Mouse (Mus musculus) frontal cortex, postnatal 36 days (tissue): Measurements from ENCODE around the gene Mapk3.
"Not testable (repeated sequence)": the region's sequence is repeated elsewhere in the genome, so short reads cannot be mapped to it uniquely, and the experiment has no call there.

Experiments
- DNase-seq, 2 experiments: peaks; one replicate each; pipeline ENCODE4 v3.0.0; 2022; ENCODE audit warnings: low spot score in 2 of 2

Mapk3 gene

DNA sequence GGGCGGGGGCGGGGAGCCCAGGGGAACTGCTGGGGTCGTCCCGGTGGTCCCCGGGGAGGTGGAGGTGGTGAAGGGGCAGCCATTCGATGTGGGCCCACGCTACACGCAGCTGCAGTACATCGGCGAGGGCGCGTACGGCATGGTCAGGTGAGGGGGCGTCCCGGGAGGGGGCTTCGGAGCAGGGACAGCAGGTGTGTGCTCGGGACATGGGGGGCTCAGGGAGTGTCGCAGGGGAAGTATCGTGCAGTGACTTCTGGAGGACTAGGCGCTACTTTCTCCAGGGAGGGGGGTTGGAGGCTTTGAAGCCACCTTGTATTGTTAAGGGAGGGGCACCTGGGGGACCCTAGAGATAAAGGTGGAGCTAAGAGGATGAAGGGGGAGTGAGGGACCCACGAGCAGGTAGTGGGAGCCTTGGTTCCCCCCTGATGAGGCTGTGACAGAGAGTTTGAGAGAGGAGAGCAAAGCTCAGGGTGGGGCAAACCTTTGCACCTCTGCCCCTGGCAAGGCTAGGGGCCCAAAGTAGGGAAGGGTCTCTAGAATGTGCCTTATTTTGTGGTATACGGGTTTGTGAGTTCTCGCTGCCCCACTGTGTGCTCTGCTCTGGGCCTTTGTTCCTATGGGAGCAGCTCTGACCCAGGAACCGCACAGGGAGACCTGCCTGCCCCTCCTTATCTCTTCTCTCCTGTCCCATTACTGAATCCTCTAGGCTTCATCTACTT lies 430 bp downstream of the Mapk3 start:
- DNase-seq = no peak

DNA sequence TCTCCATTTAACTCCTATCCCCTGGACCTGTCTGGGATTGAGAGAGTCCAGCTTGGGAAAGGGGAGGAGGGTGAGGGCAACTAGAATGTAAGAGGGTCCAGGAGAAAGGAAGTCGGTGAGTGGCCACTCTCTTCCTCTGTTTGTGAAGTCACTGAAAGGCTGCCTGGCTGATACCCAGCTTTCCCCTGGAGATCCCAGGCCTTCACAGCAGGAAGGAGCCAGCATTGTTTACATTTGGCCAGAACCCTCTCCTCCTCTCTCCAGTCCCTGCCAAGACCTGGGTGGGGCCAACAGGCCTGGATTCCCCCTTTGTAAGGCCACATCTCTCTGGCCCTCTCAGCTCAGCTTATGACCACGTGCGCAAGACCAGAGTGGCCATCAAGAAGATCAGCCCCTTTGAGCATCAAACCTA lies 996 bp downstream of the Mapk3 start:
- no peak for DNase-seq

DNA sequence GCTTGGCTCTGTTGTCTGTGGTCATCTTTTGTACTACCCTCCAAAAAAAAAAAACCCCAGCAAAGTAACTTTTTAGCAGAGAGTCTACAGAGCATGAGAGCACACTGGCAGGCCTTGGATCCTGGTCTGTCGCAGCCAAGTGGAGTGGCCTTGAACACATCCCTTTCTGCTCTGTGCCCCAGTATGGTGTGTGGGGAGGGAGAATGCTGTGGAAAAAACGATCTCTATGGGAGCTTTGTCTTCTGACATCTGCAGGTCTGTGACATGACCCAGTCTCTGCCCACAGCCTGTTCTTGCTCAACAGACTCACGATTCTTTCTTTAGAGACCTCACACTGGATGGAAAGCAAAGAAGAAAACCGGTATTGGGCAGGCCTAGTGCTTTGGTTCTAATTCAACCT lies 1.6 kb downstream of the Mapk3 start:
- DNase-seq = no peak

DNA sequence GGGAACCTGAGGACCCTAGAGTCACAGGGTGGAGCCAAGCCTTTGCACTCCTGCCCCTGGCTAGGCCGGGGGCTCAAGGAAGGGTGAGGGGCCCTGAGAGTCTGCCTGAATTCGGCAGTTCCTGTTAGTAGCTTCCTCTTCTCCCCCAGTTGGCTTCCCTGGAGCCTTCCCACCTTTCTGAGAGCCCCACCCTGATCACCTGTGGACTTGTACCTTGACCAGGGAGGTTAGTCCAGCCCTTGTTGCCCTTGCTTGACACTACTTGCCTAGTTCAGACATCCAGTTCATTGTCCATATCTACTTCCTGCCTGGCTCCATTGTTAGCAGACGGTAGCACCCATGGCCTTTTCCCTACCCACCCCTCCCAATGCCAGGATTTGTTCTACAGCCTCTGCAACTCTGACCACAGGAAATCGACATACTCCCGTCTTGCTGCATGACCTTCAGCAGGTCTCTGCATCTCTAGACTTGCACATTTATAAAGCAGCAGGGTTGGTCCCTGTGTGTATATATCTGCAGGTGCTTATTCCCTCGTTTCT lies 2.2 kb downstream of the Mapk3 start:
- no peak for DNase-seq

DNA sequence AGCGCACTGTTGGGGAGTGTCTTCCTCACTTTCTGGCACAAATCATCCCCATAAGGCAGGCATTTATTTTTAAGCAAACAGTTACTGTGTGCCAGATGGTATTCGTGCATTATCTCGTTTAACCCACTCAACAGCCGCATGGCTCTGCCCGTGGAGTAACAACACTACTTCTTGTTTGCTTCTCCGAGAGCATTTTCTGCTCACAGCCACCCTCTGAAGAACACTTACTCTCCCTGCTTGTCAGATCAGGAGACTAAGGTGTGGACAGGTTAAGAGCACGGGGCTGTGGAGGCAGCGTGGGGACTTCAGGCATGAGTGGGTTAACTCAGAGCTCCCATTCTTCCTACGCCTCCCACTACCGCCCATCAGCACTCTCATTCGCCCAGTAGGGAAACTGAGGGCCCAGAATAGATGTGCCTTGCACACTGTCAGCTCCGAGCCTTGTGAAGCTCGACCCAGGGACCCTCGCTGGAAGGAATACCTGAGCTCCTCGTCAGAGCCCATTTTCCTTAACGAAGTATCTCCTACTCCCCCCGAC lies 3.1 kb downstream of the Mapk3 start:
- DNase-seq = peak; percentile 64 to 86

DNA sequence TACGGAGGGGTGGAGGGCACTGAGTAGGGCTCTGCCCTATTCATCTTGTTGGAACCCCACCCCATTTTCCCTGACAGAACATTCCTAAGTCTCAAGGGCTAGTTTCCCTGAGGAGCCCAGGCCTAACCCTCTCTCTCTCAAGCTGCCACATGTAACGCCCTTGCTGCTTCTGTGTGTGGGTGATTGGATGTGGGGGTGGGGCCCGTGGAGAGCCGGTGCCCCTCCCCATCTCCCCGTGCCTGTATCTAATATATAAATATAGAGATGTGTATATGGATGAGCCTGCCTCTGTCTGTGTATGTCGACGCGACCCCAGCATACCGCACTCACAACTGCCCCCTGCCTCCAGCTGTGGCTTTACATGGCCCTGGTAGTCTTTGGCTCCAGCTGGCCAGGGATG lies 6.1 kb downstream of the Mapk3 start:
- DNase-seq = no peak

DNA sequence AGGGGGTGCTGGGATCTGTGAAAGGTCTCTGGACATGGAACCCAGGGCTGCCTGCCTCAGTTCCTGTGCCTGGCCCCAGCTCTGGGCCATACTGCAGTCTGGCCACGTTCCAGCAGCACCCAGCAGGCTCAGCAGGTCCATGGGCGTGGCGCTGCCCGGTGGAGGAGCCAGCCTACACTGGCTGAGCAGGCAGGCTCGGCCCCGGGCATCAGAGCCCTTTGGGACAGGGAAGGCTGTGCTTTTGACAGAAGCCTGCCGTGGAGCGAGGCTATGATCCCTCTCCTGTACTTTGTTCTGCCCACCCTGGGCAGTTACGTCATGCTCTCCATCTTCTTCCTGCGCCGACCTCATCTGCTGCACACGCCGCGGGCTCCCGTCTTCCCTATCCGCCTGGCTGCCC lies 6.8 kb downstream of the Mapk3 start, which contains the start of gene Gdpd3:
TSS of gene Gdpd3 (plus strand) at position 134 of the 400 bp plus-strand sequence.
- DNase-seq = no peak

DNA sequence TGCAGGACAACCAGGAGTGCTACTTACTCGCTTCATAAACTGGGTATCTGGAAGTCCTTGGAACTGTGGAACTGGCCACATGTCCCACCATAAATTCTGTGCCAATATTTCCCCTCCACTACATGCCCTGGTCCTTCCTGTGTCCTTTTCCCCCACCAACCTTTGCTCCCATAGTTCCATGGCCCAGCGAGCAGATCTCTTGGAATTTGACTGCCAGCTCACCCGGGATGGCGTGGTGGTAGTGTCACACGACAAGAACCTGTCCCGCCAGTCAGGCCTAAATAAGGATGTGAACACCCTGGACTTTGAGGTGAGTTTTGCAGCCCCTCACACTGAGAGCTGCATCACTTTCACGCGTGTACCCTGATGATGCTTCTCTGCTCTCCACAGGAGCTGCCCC lies 7.6 kb downstream of the Mapk3 start:
- no peak for DNase-seq

DNA sequence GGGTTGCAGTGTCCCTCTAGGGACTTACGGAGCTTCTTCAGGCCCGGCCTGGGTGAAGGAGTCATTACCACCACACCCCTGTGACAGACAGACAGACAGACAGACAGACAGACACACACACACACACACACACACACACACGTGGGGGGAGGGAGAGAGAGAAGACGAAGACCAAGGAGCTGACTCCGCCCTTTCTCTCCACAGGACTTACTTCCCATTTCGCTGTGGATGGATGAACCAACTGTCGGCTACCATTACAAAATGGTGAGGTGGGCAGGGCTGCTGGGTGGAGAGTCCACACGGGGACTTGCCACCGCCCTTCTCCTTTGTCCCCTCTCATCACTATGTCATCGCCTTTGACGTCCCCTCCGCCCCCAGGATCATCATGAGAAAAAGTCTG lies 11.4 kb downstream of the Mapk3 start:
- no peak for DNase-seq

DNA sequence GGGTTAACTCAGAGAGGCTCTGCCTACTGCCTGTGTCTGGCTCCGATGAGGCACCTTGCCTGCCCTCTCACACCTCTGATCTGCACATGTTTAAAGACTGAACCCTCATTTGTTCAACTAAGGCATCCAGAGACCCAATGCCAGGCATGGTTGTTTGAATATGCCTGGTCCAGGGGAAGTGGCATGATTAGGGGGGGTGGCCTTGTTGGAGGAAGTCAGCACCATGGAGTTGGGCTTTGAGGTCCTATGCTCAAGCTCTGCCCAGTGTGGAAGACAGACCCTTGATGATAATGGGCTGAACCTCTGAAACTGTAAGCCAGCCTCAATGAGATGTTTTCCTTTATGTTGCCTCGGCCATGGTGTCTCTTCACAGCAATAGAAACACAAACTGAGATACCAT lies 13.9 kb downstream of the Mapk3 start:
- DNase-seq = no peak

DNA sequence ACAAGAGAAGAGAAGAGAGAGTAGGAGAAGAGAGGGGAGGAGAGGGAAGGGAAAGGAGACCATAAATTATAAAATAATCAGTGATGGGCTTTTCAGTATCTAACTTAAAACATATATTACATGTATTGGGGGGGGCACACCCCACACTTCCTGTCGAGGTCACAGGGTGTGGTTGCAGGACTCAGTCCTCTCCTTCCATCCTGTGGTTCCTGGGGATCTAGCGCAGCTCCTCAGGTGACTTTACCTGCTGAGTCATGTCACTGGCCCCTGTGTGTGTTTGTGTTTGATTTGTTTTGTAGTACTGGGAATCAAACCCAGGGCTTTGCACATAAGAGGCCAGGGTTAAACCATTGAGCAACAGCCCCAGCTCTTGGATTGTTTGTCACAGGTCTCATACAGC lies 15.1 kb downstream of the Mapk3 start:
- no peak for DNase-seq

DNA sequence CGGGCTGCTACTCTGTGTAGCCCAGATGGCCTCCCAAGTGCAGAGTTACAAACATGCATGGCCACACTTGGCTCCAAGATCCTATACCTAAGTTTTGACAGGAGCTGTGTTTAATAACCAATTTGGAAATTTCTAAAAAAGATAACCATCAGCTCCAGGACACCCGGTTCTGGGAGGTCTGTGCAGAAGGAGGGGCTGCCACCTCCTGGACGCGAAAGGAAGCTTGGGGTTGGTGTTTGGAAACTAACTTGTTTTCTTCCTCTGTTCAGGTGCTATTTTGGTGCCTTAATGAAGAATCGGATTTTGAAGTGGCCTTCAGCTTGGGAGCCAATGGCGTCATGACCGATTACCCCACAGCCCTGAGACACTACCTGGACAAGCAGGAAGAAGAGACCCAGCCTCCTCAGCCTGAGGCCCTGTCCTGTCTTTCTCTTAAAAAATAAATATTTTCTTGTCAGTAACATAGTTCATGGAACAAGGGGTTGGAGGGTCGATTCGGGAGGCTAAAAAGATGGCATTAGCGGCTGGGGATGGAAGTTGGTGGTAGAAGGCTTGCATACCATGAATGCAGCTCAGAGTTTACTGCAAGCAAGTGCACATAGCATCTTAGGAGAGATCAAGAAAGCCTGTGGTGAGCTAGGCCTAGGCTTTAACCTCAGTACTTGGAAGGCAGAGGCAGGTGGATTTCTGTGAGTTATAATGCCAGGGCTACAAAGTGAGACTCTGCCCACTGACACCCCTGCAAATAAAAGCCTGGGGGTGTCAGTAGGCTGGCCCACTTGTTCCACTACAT lies 16.0 kb downstream of the Mapk3 start:
- DNase-seq = no peak

DNA sequence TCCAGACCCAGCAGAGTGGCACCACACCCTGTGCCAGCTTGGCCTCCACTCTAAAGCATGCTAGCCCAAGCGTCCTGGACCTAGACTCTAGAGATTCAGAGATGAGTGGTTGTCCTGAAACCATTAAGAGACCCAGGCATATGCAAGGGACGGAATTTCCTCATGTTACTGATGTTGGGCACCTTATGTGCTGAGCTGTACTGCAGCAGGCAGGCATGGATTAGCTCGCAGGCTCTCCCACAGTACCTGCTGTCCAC lies 16.5 kb downstream of the Mapk3 start:
- DNase-seq = no peak

DNA sequence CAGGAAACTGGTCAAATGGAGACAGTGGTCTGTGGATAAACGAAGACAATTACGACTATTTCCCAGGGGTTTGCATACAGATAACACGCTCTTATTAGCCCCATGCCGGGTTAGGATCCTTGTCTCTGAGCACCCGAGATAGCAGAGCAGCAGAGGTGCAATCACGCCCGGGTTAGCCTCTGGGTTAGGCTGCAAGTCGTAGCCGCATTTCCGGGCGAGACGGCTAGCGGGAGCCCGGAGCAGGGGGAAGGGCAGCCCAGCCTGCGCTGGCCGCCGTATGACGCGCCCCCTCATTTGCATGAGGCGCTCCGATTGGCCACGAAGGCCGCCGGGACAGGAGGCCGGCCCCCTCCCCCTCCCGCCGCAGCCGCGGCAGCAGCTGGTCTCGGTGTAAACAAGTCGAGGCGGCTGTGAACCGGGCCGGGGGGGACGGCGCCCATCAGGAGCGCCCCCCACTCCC lies 17.2 kb downstream of the Mapk3 start, which contains the start of gene Ypel3:
TSS of gene Ypel3 (plus strand) at position 358 of the 460 bp plus-strand sequence.
- DNase-seq = peak; percentile 90 to 95

DNA sequence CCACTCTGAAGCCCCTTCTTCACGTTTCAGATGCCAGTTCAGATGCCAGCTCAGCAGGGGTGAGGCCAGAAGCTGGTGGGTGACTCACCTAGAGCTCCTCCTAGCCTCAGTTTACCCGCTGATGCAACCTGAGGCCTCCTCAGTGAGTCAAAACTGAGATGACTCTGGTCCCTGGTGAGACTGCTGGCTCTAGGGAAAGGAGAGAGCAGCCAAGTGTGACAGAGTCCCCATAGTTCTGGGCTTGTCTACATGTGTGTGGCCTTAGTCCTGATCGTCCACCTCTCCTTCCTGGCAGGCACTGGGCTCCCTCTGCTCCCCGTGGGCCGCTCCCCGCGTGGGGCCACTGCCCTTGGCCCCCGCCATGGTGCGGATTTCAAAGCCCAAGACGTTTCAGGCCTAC lies 18.1 kb downstream of the Mapk3 start:
- DNase-seq = no peak

DNA sequence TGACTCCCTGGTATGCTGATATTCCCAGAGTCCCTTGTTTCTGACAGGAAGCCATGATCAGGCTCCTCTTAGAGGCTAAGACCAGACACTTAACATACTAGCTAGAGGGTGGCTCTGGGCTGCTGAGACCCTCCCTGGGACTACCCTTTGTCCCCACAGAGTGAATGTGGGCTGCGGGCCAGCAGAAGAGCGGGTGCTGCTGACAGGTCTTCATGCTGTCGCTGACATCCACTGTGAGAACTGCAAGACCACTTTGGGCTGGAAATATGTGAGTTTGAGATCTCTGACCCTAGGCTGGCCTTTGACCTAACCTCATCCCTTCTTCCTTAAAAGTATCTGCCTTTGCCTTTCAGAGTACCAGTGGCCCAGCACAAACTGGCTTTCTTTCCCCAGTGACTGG lies 18.7 kb downstream of the Mapk3 start:
- no peak for DNase-seq

DNA sequence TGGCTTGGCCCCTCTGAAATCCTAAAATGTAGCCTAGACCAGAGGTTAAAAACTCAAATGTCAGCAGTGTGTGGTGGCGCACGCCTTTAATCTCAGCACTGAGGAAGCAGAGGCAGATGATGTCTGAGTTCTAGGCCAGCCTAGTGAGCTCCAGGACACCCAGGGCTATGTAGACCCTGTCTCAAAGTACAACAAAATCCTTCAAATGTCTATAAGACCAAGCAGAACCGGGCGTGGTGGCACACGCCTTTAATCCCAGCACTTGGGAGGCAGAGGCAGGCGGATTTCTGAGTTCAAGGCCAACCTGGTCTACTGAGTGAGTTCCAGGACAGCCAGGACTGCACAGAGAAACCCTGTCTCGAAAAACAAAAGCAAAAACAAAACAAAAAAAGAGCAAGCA lies 19.7 kb downstream of the Mapk3 start:
- DNase-seq = not testable (repeated sequence)

DNA sequence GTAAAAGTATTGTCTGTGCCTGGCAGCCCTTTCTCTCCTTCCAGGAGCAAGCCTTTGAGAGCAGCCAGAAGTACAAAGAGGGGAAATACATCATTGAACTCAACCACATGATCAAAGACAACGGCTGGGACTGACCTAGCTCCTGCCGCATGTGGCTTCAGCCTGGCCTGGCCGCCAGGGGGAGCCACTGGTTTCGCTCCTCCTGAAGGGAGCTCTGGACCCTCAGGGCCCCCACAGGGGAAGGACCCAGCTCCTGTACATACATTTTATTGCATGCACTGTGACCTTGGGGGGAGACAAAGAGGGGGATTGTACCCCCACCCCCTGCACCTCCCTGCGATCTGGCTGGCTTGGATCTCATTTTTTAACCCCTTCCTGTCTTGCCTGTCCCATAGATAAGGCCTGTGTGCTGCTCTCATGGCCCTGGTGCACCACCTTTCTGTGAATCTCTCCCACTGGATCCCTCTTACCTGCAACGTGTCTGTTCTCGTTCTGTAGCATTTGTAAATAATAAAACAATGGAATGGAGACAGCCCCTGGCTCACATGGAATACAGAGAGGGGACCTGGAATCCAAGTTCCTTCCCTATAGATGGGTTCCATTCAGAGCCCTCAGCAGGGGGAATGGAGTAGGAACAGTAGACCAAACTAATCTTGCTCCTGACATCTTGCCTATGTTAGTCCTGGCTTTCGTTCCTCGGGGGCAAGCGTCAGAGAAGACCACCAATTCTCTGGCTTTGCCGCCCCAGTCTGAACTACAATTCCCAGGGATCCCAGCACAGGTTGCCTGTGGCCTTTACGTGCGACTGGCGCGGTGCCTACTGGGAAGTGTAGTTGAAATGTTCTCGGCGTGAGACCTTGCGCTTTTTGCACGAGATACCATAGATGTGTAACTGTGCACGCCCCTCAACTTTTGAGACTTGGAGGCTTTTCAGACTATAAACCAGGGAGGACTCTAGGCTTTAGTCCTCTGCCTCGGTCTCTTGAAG lies 20.9 kb downstream of the Mapk3 start:
- peak; percentile 83 to 85 for DNase-seq

DNA sequence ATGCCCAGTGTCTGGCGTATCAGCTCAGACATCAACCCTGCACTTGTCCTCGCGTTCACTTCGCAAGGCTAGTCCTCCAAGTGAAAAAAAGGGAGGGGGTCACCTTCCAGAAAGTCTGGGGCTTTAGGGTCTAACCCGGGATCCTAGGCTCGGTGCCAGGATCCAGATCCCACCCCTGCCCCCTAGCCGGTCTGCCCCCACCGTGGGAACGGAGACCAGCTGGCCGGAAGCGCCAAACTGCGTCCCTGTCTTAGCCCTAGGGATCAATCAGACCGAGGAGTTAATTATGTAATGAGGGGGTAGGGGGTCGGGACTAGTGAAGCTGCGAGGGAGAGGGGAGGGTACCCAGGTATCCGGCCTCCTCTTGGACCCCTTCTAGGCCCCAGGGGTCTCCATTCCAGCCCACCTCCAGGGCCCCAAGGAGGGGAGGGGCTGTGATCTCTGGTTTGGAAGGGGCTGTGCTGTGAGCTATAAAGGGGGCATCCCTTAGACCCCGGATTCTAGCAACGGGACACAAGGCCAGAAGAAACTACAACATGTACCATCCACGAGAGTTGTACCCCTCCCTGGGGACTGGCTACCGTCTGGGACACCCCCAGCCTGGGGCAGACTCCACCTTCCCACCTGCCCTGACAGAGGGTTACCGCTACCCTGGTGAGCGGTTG lies 21.7 kb downstream of the Mapk3 start, which contains the start of gene Tbx6:
TSS of gene Tbx6 (plus strand) at position 513 of the 665 bp plus-strand sequence.
- no peak for DNase-seq

DNA sequence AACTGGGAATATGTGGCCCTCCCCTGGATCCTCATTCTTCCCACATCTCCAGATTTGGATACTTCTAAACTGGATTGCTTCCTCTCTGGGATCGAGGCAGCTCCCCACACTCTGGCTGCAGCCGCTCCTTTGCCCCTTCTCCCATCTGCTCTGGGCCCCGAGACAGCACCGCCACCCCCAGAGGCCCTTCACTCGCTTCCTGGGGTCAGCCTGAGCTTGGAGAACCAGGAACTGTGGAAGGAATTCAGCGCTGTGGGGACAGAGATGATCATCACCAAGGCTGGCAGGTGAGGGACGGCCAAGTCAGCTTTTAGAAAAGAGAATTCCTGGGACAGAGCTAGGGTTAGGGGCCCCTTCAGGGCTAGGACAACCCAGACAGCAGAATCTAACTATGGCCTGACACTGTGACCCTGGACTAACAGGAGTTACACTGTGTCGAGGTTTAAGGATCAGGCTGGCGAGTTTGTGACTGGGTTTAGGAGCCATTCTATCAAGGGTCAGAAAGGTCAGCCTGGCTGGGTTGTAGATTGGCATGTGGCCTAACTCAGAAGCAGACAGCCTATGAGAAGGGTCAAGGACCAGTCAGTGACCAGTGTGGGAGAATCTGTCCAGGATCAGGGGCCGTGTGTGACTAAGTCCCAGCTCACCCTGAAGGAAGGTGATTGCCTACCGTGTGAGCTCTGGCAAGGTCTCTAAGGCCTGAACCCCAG lies 22.4 kb downstream of the Mapk3 start:
- no peak for DNase-seq
